Mouse (Mus musculus) thymus, postnatal 0 days (tissue): ENCODE results near the gene Large2. TPM values are rescaled to one million over a fixed set of nuclear protein-coding genes. Genes with fewer than 3 reads are reported as not detected.

Experiments used
- DNase-seq: peaks from one replicate; pipeline ENCODE4 v3.0.0-alpha.2; 2015; ENCODE audit warnings: low spot score
- microRNA-seq: library from miRNA; unstranded; fragments of <30 nt; microRNA quantifications from one replicate; pipeline ENCODE4, GENCODE M21; 2016; ENCODE audit warnings: borderline number of aligned reads
- polyA plus RNA-seq: library from polyadenylated mRNA; unstranded; fragments of >200 nt; fragmentation: Nextera tagmentation; extraction: Ambion mirVana; gene quantifications from 2 replicates; pipeline ENCODE4 v1.2.1, GENCODE M21; 2015

Gene Large2
- polyA plus RNA-seq, 1 experiment from 2014 or later: 4.0 TPM

DNA sequence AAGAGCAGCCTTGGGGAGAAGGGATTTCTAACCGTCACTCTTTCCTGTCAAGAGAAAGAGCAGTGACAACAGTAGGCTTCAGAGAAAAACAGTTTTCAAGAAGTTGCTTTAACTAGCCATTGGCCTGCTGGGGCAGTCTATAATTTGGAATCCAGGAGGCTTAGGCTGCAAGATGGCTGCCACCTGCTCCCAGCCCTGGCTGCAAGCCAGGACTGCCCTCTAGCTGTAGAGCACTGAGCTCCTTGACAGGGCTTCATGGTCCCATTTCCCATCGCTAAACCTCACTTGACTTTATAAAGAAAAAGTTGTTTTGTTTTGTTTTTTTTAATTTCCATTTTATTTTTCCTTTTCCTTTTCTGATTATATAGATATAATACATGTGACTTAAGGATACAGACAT is 43.3 kb downstream of the Large2 start:
- DNase-seq: no peak

DNA sequence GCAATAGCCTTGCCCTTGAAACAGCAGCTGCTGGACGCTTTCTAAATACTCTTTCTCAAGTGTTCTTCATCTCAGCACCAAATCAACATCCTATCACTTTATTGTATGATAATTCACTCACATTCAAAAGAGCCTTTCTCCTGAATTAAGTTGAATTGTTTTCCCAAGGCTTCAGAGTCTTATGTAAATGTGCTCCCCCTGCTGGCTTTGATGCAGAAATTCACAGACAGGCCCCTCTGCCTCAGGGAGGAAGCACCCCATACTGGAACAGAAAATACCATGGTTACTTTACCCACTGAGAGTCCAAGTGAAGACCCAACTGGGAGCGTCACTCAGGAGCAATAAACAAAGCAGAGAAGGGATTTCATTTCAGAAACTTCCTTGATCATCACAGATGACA is 43.8 kb downstream of the Large2 start:
- DNase-seq: peak; percentile 64

DNA sequence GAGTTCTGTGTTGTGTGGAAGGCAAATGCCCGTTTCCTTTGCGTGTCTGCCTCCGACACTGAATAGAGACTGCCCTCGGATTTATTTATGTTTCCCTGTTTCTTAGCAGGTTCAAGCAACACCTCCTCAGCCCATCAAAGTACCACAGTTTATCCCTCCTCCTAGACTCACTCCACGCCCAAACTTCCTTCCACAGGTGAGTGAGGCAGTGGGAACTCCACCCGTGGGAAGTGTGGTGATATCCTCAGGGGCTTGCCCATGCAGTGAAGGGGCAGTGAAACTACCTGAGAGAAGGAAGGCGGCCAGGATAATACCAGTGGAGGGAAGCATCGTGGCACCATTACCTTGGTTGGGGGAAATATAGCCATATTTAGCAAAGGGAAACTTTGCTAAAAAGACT is 46.5 kb downstream of the Large2 start:
- no peak for DNase-seq

DNA sequence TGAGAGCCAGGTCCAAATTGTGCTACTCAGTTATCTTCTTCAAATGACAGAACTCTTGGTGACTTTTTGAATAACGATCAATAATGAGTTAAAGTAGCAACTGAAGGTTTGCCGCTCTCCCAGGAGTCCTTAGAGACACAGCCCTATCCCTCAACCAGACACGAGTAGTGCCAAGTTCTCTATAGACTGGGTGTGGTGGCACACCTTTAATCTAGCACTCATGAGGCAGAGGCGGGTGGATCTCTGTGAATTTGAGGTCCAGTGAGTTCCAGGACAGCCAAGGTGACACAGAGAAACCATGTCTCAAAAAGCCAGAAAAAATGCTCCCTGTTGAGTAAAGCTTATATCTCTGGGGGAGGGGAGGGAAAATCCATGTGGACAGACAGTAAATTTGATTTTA is 47.1 kb downstream of the Large2 start:
- no peak for DNase-seq

DNA sequence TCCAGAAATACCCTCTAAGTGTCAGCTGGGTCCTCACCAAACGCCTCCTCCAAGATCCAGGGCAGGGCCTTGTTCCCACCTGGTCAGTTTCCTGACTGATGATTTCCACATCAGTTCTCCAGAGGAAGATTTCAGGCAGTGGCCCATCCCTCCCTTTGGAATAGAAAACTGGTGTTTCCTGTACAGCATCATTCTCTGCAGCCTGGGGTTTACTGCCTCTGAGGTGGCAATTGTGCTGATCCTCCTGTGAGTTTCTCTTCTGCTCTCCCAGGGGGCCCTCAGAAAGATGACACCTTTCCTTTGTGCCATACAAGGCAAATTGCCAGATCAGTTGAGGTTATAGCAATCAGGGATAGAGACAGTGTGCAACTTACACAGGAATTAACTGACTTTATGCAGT is 48.4 kb downstream of the Large2 start:
- no peak for DNase-seq

DNA sequence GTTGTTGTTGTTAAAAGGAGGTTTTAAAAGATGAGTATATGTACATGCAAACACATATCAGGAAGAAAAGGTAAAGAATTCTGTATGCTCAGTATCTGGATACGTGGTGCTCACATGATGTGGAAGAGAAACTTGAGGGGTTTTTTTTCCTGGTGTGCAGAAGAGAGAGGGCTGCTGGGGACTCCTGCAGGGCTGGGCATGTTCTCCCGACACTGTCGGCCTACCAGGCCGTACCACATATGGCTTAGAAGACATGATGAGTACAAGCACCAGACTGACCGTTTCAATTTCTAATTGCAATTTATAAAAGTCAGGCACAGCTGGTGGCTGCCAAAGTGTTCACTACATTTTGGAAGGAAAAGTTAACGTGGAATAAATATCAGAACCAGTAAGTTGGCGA is 49.0 kb downstream of the Large2 start:
- no peak for DNase-seq

DNA sequence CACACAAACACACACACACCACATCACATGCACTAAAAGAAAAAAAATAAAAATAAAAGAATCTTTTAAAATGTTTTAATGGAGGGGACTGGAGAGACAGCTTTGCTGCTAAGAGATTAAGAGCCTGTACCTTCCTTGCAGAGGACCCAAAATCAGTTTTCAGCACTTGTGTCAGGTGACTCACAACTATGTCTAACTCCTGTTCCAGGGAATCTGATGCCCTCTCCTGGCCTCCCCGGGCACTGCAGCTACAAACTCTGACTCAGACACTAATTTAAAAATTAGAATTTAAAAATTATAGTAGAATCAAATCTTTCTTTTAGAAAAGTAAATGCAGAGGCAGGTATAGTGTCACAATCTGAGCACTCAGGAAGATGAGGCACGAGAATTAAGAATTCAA is 52.0 kb downstream of the Large2 start:
- DNase-seq: peak; percentile 15

DNA sequence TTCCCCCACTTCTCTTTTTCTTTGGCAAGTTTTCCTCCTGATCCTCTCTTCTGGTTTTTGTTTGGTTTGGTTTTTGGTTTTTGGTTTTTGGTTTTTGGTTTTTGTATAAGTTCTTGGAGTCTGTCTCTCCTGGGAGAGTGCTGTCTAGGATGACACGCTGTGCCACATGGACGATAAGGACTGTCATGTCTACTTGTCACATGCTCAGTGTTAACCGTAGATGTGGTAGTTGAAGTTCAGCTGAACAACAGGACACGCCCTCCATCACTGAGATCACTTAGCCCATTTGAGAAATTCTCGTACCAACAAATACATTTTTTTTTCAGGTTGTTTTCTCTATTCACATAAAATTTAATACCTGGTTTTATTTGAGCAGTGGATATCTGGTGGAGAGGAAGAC is 57.4 kb downstream of the Large2 start:
- no peak for DNase-seq

DNA sequence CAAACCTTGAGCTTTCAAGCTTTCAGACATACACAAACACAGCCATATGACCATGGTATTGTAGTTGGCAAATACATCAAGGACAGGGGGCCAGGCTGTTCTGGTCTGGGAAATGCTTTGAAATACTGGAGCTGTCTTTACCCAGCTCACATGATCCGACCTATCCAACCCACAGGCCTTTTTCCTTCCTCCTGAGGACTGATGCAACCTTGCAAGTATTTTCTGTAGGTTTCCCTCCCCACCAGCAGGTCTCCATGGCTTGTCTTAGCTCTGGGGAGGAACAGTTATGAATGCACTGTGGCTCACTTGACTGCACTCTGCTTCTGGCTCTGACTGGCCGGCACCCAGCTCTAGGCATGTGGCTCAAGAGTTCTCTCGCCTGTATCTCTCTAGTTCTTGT is 58.0 kb downstream of the Large2 start:
- DNase-seq: no peak

Small RNA genes lying within 50 kb of the gene (microRNA-seq; reads per million reads assigned to microRNA genes)
- gene Mir7000: not detected

Other genes starting within 250 kb of the Large2 start
- gene Pex16, start 193 bp downstream of the Large2 start, polyA plus RNA-seq: 40.8 and 43.9 TPM in 2 replicates
- gene 1700029I15Rik, start 7.7 kb upstream of the Large2 start, polyA plus RNA-seq: 2.0 and 2.1 TPM in 2 replicates
- 6.2 and 6.3 TPM in 2 replicates for gene Mapk8ip1, start 26.4 kb upstream of the Large2 start, polyA plus RNA-seq
- gene Cry2, start 59.2 kb upstream of the Large2 start, polyA plus RNA-seq: 10.9 and 13.0 TPM in 2 replicates
- 24.3 and 29.7 TPM in 2 replicates for gene Slc35c1, start 85.7 kb upstream of the Large2 start, polyA plus RNA-seq
- 1.7 and 1.8 TPM in 2 replicates for gene Chst1, start 224.8 kb upstream of the Large2 start, polyA plus RNA-seq